Mouse (Mus musculus) neural tube, embryonic 11.5 days (tissue): ENCODE measurements at regions not wholly inside any gene's neighbourhood (a gene's known extent, or its start where the extent isn't known, plus 50 kb on each side); places are given as distances from the start of the nearest gene placed in this dataset.

Experiments used
- ATAC-seq: fragments of 200-750 bp; cut with Nextera tagmentation; 2 replicates; pipeline ENCODE4 v1.8.0; 2017; ENCODE audit warnings: moderate number of reproducible peaks, mild to moderate bottlenecking, moderate TSS enrichment, moderate library complexity; ENCODE audit not compliant: insufficient read depth, low FRiP score, low TSS enrichment
- DNase-seq: peaks from one replicate; pipeline ENCODE4 v3.0.0-alpha.2; 2015; ENCODE audit warnings: low spot score
- H3K27ac ChIP-seq: fragments of 300-500 bp; sonication (generic); 2 replicates; pipeline ENCODE4 v1.5.1; 2014; ENCODE audit warnings: low read depth, mild to moderate bottlenecking, low read length
- H3K27me3 ChIP-seq: fragments of 300-500 bp; sonication (generic); 2 replicates; pipeline ENCODE4 v1.6.1; 2014; ENCODE audit warnings: mild to moderate bottlenecking, low read length, mixed read lengths; ENCODE audit not compliant: control insufficient read depth, insufficient read depth
- H3K36me3 ChIP-seq: fragments of 300-500 bp; sonication (generic); 2 replicates; pipeline ENCODE4 v1.6.1; 2014; ENCODE audit warnings: mild to moderate bottlenecking, low read length, moderate library complexity, mixed read lengths; ENCODE audit not compliant: control insufficient read depth, insufficient read depth
- H3K4me1 ChIP-seq: fragments of 300-500 bp; sonication (generic); 2 replicates; pipeline ENCODE4 v1.6.1; 2014; ENCODE audit warnings: low read length, mixed read lengths; ENCODE audit not compliant: control insufficient read depth, insufficient read depth
- H3K4me2 ChIP-seq: fragments of 300-500 bp; sonication (generic); 2 replicates; pipeline ENCODE4 v1.6.1; 2014; ENCODE audit warnings: low read depth, mild to moderate bottlenecking, moderate library complexity
- H3K4me3 ChIP-seq: fragments of 300-500 bp; sonication (generic); 2 replicates; pipeline ENCODE4 v1.5.1; 2014; ENCODE audit warnings: low read depth, low read length
- H3K9ac ChIP-seq: fragments of 300-500 bp; sonication (generic); 2 replicates; pipeline ENCODE4 v1.6.1; 2014; ENCODE audit warnings: mild to moderate bottlenecking, low read length
- H3K9me3 ChIP-seq: fragments of 300-500 bp; sonication (generic); 2 replicates; pipeline ENCODE4 v1.6.1; 2016; ENCODE audit warnings: low read length; ENCODE audit not compliant: control insufficient read depth
- WGBS: fragments of 180-500 bp; shearing (Covaris S2); extraction: QIAGEN DNeasy Blood & Tissue Kit; methylation state at CpG from one replicate; pipeline ENCODE4 v1.1.7; 2014; 5-methylcytosine and 5-hydroxymethylcytosine counted together

- Histone ChIP-seq H3K4me3 (no peak overlapping the region), H3K4me1 (no peaks in the 10 kb centered on the region), H3K27me3 (no peaks in the 10 kb centered on the region), H3K9ac (no peak overlapping the region), H3K9me3 (no peaks in the 10 kb centered on the region), H3K36me3 (no peaks in the 10 kb centered on the region), H3K4me2 (no peak overlapping the region), H3K27ac (no peak overlapping the region)
- ATAC-seq (no peak), DNase-seq (no peak)
- 77% methylated on average over 1 of the region's 1 CpGs for whole genome bisulfite sequencing
Measured at GRCm38 (mm10) chr16:27507212-27507611, 118.5 kb downstream of the Ccdc50 start.

- Histone ChIP-seq H3K4me3 (no peak overlapping the region), H3K9ac (no peak overlapping the region), H3K9me3 (no peaks in the 10 kb centered on the region), H3K27me3 (no peaks in the 10 kb centered on the region), H3K27ac (peak overlapping the region; percentile 31; the same call in 1 of the 2 replicates), H3K36me3 (no peaks in the 10 kb centered on the region), H3K4me2 (no peak overlapping the region), H3K4me1 (peaks cover 5% of the 10 kb centered on the region; the same call in 1 of the 2 replicates)
- ATAC-seq = peak; percentile 52
- WGBS = 19% methylated on average over 8 of the region's 8 CpGs
- DNase-seq = peak; percentile 48
Measured at GRCm38 (mm10) chr16:27523527-27524121, 135.0 kb downstream of the Ccdc50 start.

GRCm38 (mm10) chr16:27526669-27527068, 138.0 kb downstream of the Ccdc50 start:
- Histone ChIP-seq H3K36me3 (no peaks in the 10 kb centered on the region), H3K27ac (no peak overlapping the region), H3K9me3 (no peaks in the 10 kb centered on the region), H3K4me3 (no peak overlapping the region), H3K4me1 (peaks cover 5% of the 10 kb centered on the region; the same call in 1 of the 2 replicates), H3K9ac (no peak overlapping the region), H3K27me3 (no peaks in the 10 kb centered on the region), H3K4me2 (no peak overlapping the region)
- WGBS = 69% methylated on average over 1 of the region's 1 CpGs
- ATAC-seq (no peak), DNase-seq (no peak)

GRCm38 (mm10) chr16:27530634-27531033, 142.0 kb downstream of the Ccdc50 start:
- Histone ChIP-seq H3K27ac (no peak overlapping the region), H3K4me3 (no peak overlapping the region), H3K9ac (no peak overlapping the region), H3K4me2 (no peak overlapping the region), H3K36me3 (no peaks in the 10 kb centered on the region), H3K4me1 (no peaks in the 10 kb centered on the region), H3K9me3 (no peaks in the 10 kb centered on the region), H3K27me3 (no peaks in the 10 kb centered on the region)
- WGBS = 95% methylated on average over 4 of the region's 4 CpGs
- no peak for DNase-seq
- ATAC-seq = no peak
